ENCODE assay signal across 10 mouse cellular contexts in the genomic region with DNA sequence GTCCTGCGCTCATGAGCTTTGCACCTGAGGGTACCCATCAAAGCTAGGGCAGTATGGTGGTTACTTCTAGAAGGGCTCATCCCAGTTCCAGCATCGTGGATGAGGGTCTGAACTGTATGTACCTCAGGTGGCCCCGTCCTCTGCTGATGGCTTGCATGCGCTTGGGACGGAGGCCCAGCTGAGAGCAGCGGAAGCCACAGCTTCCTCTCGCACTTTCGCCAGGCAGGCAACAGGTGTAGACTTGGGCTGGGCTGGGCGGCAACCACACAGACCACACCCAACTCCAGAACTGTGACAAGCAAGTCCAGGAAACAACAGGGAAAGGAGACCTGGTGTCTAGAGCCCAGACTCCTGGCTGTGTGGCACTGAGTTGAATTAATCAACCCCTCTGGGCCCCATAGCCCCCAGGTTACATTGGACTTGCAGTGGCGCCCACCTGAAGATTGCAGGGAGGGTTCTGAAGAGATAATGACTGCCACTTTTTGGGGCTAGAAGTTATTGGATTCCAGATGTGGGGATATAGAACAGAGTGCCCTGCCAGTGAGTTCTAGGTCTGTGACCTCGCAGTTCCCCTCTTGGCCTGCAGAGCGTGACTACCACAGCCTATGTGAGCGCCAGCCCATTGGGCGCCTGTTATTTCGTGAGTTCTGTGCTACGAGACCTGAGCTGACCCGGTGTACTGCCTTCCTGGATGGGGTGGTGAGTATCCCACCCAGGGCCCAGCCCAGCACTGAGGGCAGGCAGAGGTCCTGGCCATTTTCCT. TPM values are rescaled to one million over a fixed set of nuclear protein-coding genes. Genes with fewer than 3 reads are reported as not detected.
A peak's percentile ranks its signal among the peaks of the same experiment; 100 is the strongest.
DNase-seq lines count a peak whose midpoint lies in the region; ATAC-seq and TF ChIP-seq lines count a peak whose summit lies in the region.
"Had no signal": no experiment of that assay in that cellular context is flagged by ENCODE, and none has a peak within 500 bp of the region (broad histone marks: within the 10 kb centered on the region; RNA-seq: fewer than 3 reads in every experiment).

No protein-coding gene starts in this region.

- H3K9ac ChIP-seq in lung, postnatal 0 days (replicated peaks; ENCODE audit: low read depth), result no peak overlapping the region
- no peak overlapping the region for H3K9ac ChIP-seq in hindbrain, embryonic 11.5 days (ENCODE audit: low read depth, low read length)
- H3K9ac ChIP-seq: heart, embryonic 13.5 days had no signal

- no peak overlapping the region for H3K4me3 ChIP-seq in lung, postnatal 0 days (ENCODE audit: low read depth, low read length)
- H3K4me3 ChIP-seq in hindbrain, embryonic 11.5 days (ENCODE audit: low read depth, low read length), result no peak overlapping the region
- H3K4me3 ChIP-seq: heart, embryonic 13.5 days had no signal

- no peak overlapping the region for H3K4me2 ChIP-seq in lung, postnatal 0 days (replicated peaks; ENCODE audit: low read depth, low read length)
- no peak overlapping the region for H3K4me2 ChIP-seq in hindbrain, embryonic 11.5 days (replicated peaks; ENCODE audit: low read depth, low read length)
- H3K4me2 ChIP-seq: heart, embryonic 13.5 days had no signal

- no peak overlapping the region for H3K27ac ChIP-seq in lung, postnatal 0 days (ENCODE audit: low read length)
- H3K27ac ChIP-seq in hindbrain, embryonic 11.5 days (ENCODE audit: low read depth, low read length), result no peak overlapping the region
- H3K27ac ChIP-seq: heart, embryonic 13.5 days; macrophage had no signal

- H3K4me1 ChIP-seq in lung, postnatal 0 days (ENCODE audit: insufficient read depth, low read depth, low read length), result peaks cover 10% of the 10 kb centered on the region; the same call in 1 of the 2 replicates
- peaks cover 2% of the 10 kb centered on the region; the same call in 1 of the 2 replicates for H3K4me1 ChIP-seq in hindbrain, embryonic 11.5 days (replicated peaks; ENCODE audit: control insufficient read depth, insufficient read depth, low read length)

- peak; percentile 58 for DNase-seq in lung, adult 18-20 months
- no peak for DNase-seq in lung, postnatal 14 days
- DNase-seq in lung, postnatal 0 days (ENCODE audit: low spot score), result no peak
- DNase-seq in thymus, postnatal 10 days (ENCODE audit: low spot score in 2 of 2), result peak; percentile 63 to 64
- DNase-seq in ovary, adult 18-20 months (ENCODE audit: low spot score), result no peak
- no peak for DNase-seq in hindbrain, embryonic 11.5 days (ENCODE audit: low spot score)

- WGBS in lung, postnatal 0 days, result 85% methylated on average over 17 of the region's 17 CpGs
- WGBS in hindbrain, embryonic 11.5 days, result 86% methylated on average over 17 of the region's 17 CpGs

- no peaks in the 10 kb centered on the region for H3K27me3 ChIP-seq in lung, postnatal 0 days (replicated peaks; ENCODE audit: insufficient read depth, low read length)
- no peaks in the 10 kb centered on the region for H3K27me3 ChIP-seq in hindbrain, embryonic 11.5 days (ENCODE audit: control insufficient read depth, insufficient read depth, low read length)
- H3K27me3 ChIP-seq: heart, embryonic 13.5 days had no signal

- peaks cover 19% of the 10 kb centered on the region; the same call in 1 of the 2 replicates for H3K36me3 ChIP-seq in lung, postnatal 0 days (ENCODE audit: insufficient read depth, low read length)
- H3K36me3 ChIP-seq in hindbrain, embryonic 11.5 days (ENCODE audit: control insufficient read depth, insufficient read depth, low read length), result peaks cover 12% of the 10 kb centered on the region

- peak; percentile 15 for ATAC-seq in activated CD4-positive, CD25-positive, alpha-beta regulatory T cell, adult 4 months
- no peak for ATAC-seq in lung, postnatal 0 days
- ATAC-seq in frontal cortex, adult (ENCODE audit: low TSS enrichment), result no peak
- ATAC-seq in hindbrain, embryonic 11.5 days (ENCODE audit: low FRiP score), result no peak

- TF ChIP-seq CTCF in lung, postnatal 0 days (IDR thresholded peaks at IDR 0.05), result peak; percentile 33

- no peaks in the 10 kb centered on the region for H3K9me3 ChIP-seq in lung, postnatal 0 days (ENCODE audit: low read length)
- no peaks in the 10 kb centered on the region for H3K9me3 ChIP-seq in hindbrain, embryonic 11.5 days (ENCODE audit: control insufficient read depth, low read length)
- H3K9me3 ChIP-seq: heart, embryonic 13.5 days had no signal

- no peak for TF ChIP-seq EP300 in lung, postnatal 0 days (IDR thresholded peaks at IDR 0.05)

RNA-seq across cellular contexts. Expression of gene Grk6, which starts 5.0 kb away (rescaled TPM):
- 10 to 100 TPM; 38.6 to 43.6 TPM for polyA plus RNA-seq in activated CD4-positive, CD25-positive, alpha-beta regulatory T cell, adult 4 months (2017; shearing (Covaris generic))
- 20.4 and 20.5 TPM in 2 replicates for polyA plus RNA-seq in lung, postnatal 0 days (2015; fragmentation: Nextera tagmentation; extraction: Ambion mirVana)
- polyA plus RNA-seq in hindbrain, embryonic 11.5 days (2014; fragmentation: Nextera tagmentation; extraction: Ambion mirVana), result 37.6 and 52.3 TPM in 2 replicates

RNA-seq across cellular contexts. Expression of gene Prr7, which starts 14.2 kb away (rescaled TPM):
- polyA plus RNA-seq in activated CD4-positive, CD25-positive, alpha-beta regulatory T cell, adult 4 months (2017; shearing (Covaris generic)), result not detected
- 0.17 and 0.45 TPM in 2 replicates for polyA plus RNA-seq in lung, postnatal 0 days (2015; fragmentation: Nextera tagmentation; extraction: Ambion mirVana)
- 2.4 and 2.5 TPM in 2 replicates for polyA plus RNA-seq in hindbrain, embryonic 11.5 days (2014; fragmentation: Nextera tagmentation; extraction: Ambion mirVana)
- polyA plus RNA-seq: heart, embryonic 13.5 days; macrophage had no signal

RNA-seq across cellular contexts. Expression of gene F12, which starts 23.3 kb away (rescaled TPM):
- polyA plus RNA-seq in activated CD4-positive, CD25-positive, alpha-beta regulatory T cell, adult 4 months (2017; shearing (Covaris generic)), result not detected
- polyA plus RNA-seq in lung, postnatal 0 days (2015; fragmentation: Nextera tagmentation; extraction: Ambion mirVana), result not detected in 2 replicates
- polyA plus RNA-seq in hindbrain, embryonic 11.5 days (2014; fragmentation: Nextera tagmentation; extraction: Ambion mirVana), result 0.28 TPM in 1 of 2 replicates, not detected in the other
- polyA plus RNA-seq: macrophage had no signal

RNA-seq across cellular contexts. Expression of gene Pfn3, which starts 34.8 kb away (rescaled TPM):
- not detected for polyA plus RNA-seq in activated CD4-positive, CD25-positive, alpha-beta regulatory T cell, adult 4 months (2017; shearing (Covaris generic))
- polyA plus RNA-seq in lung, postnatal 0 days (2015; fragmentation: Nextera tagmentation; extraction: Ambion mirVana), result not detected in 2 replicates
- not detected in 2 replicates for polyA plus RNA-seq in hindbrain, embryonic 11.5 days (2014; fragmentation: Nextera tagmentation; extraction: Ambion mirVana)
- polyA plus RNA-seq: heart, embryonic 13.5 days; macrophage had no signal

RNA-seq across cellular contexts. Expression of gene Dbn1, which starts 38.1 kb away (rescaled TPM):
- polyA plus RNA-seq in activated CD4-positive, CD25-positive, alpha-beta regulatory T cell, adult 4 months (2017; shearing (Covaris generic)), result under 1 TPM in 1 of 2 experiments, not detected in 1; 0.25 TPM
- polyA plus RNA-seq in lung, postnatal 0 days (2015; fragmentation: Nextera tagmentation; extraction: Ambion mirVana), result 43.0 and 50.6 TPM in 2 replicates
- 277 and 314 TPM in 2 replicates for polyA plus RNA-seq in hindbrain, embryonic 11.5 days (2014; fragmentation: Nextera tagmentation; extraction: Ambion mirVana)
- polyA plus RNA-seq: macrophage had no signal

Comparison
In these comparisons a context has a peak if more than half of its experiments do, and no peak if none do; other contexts are left out.
1. DNase-seq: peak in lung, adult 18-20 months (2 of 2) and thymus, postnatal 10 days (2 of 2); none in lung, postnatal 14 days (single experiment), lung, postnatal 0 days (single experiment), ovary, adult 18-20 months (single experiment) and hindbrain, embryonic 11.5 days (single experiment).